Mouse (Mus musculus) midbrain, postnatal 0 days (tissue): ENCODE measurements around the gene Aqp5. TPM values are rescaled to one million over a fixed set of nuclear protein-coding genes. Genes with fewer than 3 reads are reported as not detected.

Source experiments
- ATAC-seq: fragments of 200-750 bp; cut with Nextera tagmentation; 2 replicates; pipeline ENCODE4 v1.8.0; 2017; ENCODE audit warnings: moderate number of reproducible peaks, mild to moderate bottlenecking, moderate TSS enrichment, moderate library complexity; ENCODE audit not compliant: low FRiP score
- DNase-seq: peaks from one replicate; pipeline ENCODE4 v3.0.0-alpha.2; 2015; ENCODE audit warnings: low spot score
- H3K27ac ChIP-seq: fragments of 300-500 bp; sonication (generic); 2 replicates; pipeline ENCODE4 v1.5.1; 2014; ENCODE audit warnings: low read depth, mild to moderate bottlenecking, low read length, mixed read lengths
- H3K27me3 ChIP-seq: fragments of 300-500 bp; sonication (generic); 2 replicates; pipeline ENCODE4 v1.6.1; 2014; ENCODE audit warnings: low read length, control low read depth, mixed read lengths; ENCODE audit not compliant: insufficient read depth
- H3K36me3 ChIP-seq: fragments of 300-500 bp; sonication (generic); 2 replicates; pipeline ENCODE4 v1.6.1; 2014; ENCODE audit warnings: low read length, control low read depth, mixed read lengths; ENCODE audit not compliant: insufficient read depth
- H3K4me1 ChIP-seq: fragments of 300-500 bp; sonication (generic); 2 replicates; pipeline ENCODE4 v1.6.1; 2014; ENCODE audit warnings: mild to moderate bottlenecking, control low read depth, antibody characterized with exemption, low read length, mixed read lengths; ENCODE audit not compliant: insufficient read depth
- H3K4me2 ChIP-seq: fragments of 300-500 bp; sonication (generic); 2 replicates; pipeline ENCODE4 v1.6.1; 2014; ENCODE audit warnings: low read depth, mild to moderate bottlenecking, low read length, mixed read lengths; ENCODE audit not compliant: poor library complexity, severe bottlenecking
- H3K4me3 ChIP-seq: fragments of 300-500 bp; sonication (generic); 2 replicates; pipeline ENCODE4 v1.5.1; 2014; ENCODE audit warnings: low read depth, mild to moderate bottlenecking, low read length, moderate library complexity
- H3K9ac ChIP-seq: fragments of 300-500 bp; sonication (generic); replicated peaks from 2 replicates; pipeline ENCODE4 v1.6.1; 2014; ENCODE audit warnings: mild to moderate bottlenecking, low read length, moderate library complexity, mixed read lengths; ENCODE audit not compliant: poor library complexity, severe bottlenecking
- H3K9me3 ChIP-seq: fragments of 300-500 bp; sonication (generic); 2 replicates; pipeline ENCODE4 v1.6.1; 2016; ENCODE audit warnings: low read length, control low read depth
- CTCF ChIP-seq: IDR thresholded peaks from 2 replicates; pipeline ENCODE4 v1.5.1; 2016; ENCODE audit warnings: antibody characterized with exemption, mild to moderate bottlenecking
- WGBS: fragments of 180-500 bp; shearing (Covaris S2); extraction: QIAGEN DNeasy Blood & Tissue Kit; methylation state at CpG from one replicate; pipeline ENCODE4 v1.1.7; 2014; 5-methylcytosine and 5-hydroxymethylcytosine counted together
- polyA plus RNA-seq: library from polyadenylated mRNA; unstranded; fragments of >200 nt; fragmentation: Nextera tagmentation; extraction: Ambion mirVana; gene quantifications from 2 replicates; pipeline ENCODE4 v1.2.1, GENCODE M21; 2015
- total RNA-seq: library from RNA; depleted of rRNA; stranded (reverse); fragments of >200 nt; gene quantifications from 2 replicates; pipeline ENCODE4 v1.2.3, GENCODE M21; 2014

Gene Aqp5
- total and polyA plus RNA-seq, 2 experiments from 2014 or later = 1.0 to 3.2 TPM

DNA sequence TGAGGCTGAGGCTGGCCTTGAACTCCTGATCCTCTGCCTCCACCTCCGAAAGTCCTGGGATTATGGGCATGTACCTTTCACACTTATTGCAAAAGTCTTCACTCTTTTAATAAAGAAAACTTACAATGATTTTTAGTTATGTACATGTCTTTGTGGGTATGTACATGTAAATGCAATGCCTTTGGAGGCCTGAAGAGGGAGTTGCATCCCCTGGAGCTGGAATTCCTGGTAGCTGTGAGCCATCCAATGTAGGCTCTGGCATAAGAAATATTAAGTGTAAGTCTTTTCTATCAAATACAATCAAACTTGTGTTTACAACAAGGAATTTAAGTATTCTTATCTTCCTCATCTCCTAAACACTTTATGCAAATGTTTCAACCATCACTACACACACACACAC is 31.6 kb upstream of the Aqp5 start:
- H3K9ac ChIP-seq = no peak overlapping the region
- DNase-seq (no peak), ATAC-seq (no peak)
- TF ChIP-seq CTCF = peak; percentile 20; the same call in 1 of the 2 replicates
- no peaks in the 10 kb centered on the region for H3K9me3 ChIP-seq
- no peak overlapping the region for H3K4me2 ChIP-seq
- WGBS = 86% methylated on average over 1 of the region's 1 CpGs
- H3K4me3 ChIP-seq = no peak overlapping the region
- no peak overlapping the region for H3K27ac ChIP-seq
- no peaks in the 10 kb centered on the region for H3K4me1 ChIP-seq
- no peaks in the 10 kb centered on the region for H3K27me3 ChIP-seq
- H3K36me3 ChIP-seq = no peaks in the 10 kb centered on the region

GRCm38 (mm10) chr15:99560246-99560645 is 30.3 kb upstream of the Aqp5 start:
- H3K9ac ChIP-seq = no peak overlapping the region
- H3K27ac ChIP-seq = no peak overlapping the region
- H3K4me2 ChIP-seq = no peak overlapping the region
- H3K36me3 ChIP-seq = no peaks in the 10 kb centered on the region
- no peak for DNase-seq
- 76% methylated on average over 10 of the region's 10 CpGs for WGBS
- no peaks in the 10 kb centered on the region for H3K9me3 ChIP-seq
- H3K4me1 ChIP-seq = no peaks in the 10 kb centered on the region
- ATAC-seq = no peak
- H3K4me3 ChIP-seq = no peak overlapping the region
- H3K27me3 ChIP-seq = no peaks in the 10 kb centered on the region
- TF ChIP-seq CTCF = no peak

GRCm38 (mm10) chr15:99567371-99567770 is 23.2 kb upstream of the Aqp5 start:
- Histone ChIP-seq H3K4me2 (no peak overlapping the region), H3K27ac (no peak overlapping the region), H3K27me3 (no peaks in the 10 kb centered on the region), H3K9me3 (no peaks in the 10 kb centered on the region), H3K9ac (no peak overlapping the region), H3K4me1 (no peaks in the 10 kb centered on the region), H3K36me3 (no peaks in the 10 kb centered on the region), H3K4me3 (no peak overlapping the region)
- no peak for DNase-seq
- WGBS = 56% methylated on average over 4 of the region's 4 CpGs
- ATAC-seq = no peak
- TF ChIP-seq CTCF = no peak

- no peaks in the 10 kb centered on the region for H3K4me1 ChIP-seq
- no peak overlapping the region for H3K9ac ChIP-seq
- DNase-seq (no peak), ATAC-seq (no peak)
- H3K4me2 ChIP-seq = no peak overlapping the region
- no peak overlapping the region for H3K4me3 ChIP-seq
- no peaks in the 10 kb centered on the region for H3K27me3 ChIP-seq
- no peaks in the 10 kb centered on the region for H3K36me3 ChIP-seq
- no peak overlapping the region for H3K27ac ChIP-seq
- 45% methylated on average over 6 of the region's 6 CpGs for WGBS
- H3K9me3 ChIP-seq = no peaks in the 10 kb centered on the region
- no peak for TF ChIP-seq CTCF
Observed at GRCm38 (mm10) chr15:99568682-99569081, 21.9 kb upstream of the Aqp5 start.

GRCm38 (mm10) chr15:99569123-99569522 is 21.5 kb upstream of the Aqp5 start:
- WGBS = 85% methylated on average over 10 of the region's 10 CpGs
- Histone ChIP-seq H3K27me3 (no peaks in the 10 kb centered on the region), H3K9ac (no peak overlapping the region), H3K4me2 (no peak overlapping the region), H3K36me3 (no peaks in the 10 kb centered on the region), H3K4me1 (no peaks in the 10 kb centered on the region), H3K4me3 (no peak overlapping the region), H3K9me3 (no peaks in the 10 kb centered on the region), H3K27ac (no peak overlapping the region)
- DNase-seq (no peak), ATAC-seq (no peak)
- TF ChIP-seq CTCF = no peak

DNA sequence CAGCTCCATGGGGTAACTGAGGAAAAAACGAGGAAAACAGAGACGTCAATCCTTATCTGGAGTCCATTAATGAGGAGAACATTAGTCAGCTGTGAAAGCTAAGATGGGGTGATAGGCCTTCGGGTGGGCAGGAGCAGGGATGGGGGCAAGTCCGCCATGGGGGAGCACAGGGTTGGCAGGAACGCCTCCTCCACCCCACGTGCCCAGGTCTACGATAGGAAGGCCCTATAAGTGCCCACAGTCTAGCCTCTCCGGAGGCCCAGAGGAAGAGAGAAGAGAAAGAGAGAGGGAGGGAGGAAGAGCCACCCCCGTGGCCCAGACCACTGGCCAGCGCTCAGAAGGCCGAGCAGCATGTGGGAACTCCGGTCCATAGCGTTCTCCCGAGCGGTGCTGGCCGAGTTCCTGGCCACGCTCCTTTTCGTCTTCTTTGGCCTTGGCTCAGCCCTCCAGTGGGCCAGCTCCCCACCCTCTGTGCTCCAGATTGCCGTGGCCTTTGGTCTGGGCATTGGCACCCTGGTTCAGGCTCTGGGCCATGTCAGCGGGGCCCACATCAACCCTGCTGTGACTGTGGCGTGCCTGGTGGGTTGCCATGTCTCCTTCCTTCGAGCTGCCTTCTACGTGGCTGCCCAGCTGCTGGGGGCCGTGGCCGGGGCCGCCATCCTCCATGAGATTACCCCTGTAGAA is 11.6 kb upstream of the Aqp5 start, which contains the start of gene Aqp2:
Aqp2 (plus strand) TSS at position 254 of the 684 bp plus-strand sequence.
- Histone ChIP-seq H3K4me1 (no peaks in the 10 kb centered on the region; the same call in 1 of the 2 replicates), H3K4me2 (no peak within 1 kb of the TSS), H3K9me3 (no peaks in the 10 kb centered on the region), H3K9ac (no peak within 1 kb of the TSS), H3K27me3 (peaks cover 24% of the 10 kb centered on the region; the same call in 1 of the 2 replicates), H3K27ac (no peak within 1 kb of the TSS), H3K36me3 (no peaks in the 10 kb centered on the region), H3K4me3 (no peak within 1 kb of the TSS)
- no peak for TF ChIP-seq CTCF
- 73% methylated on average over 26 of the region's 26 CpGs for WGBS
- ATAC-seq = no peak
- no peak for DNase-seq
